Mouse (Mus musculus): ENCODE measurements around the gene Dusp15.

Dusp15 gene

GRCm38 (mm10) chr2:152931456-152932160, 19.9 kb downstream of the Dusp15 start:
- DNase-seq (ENCODE audit: inconsistent age in 2 of 2, low spot score in 1 of 2) = no peak

GRCm38 (mm10) chr2:152930276-152930675, 21.2 kb downstream of the Dusp15 start:
- DNase-seq (ENCODE audit: inconsistent age in 2 of 2, low spot score in 1 of 2) = peak in 1 of 2 experiments; percentile 54

GRCm38 (mm10) chr2:152928988-152929370, 22.5 kb downstream of the Dusp15 start:
- DNase-seq (ENCODE audit: inconsistent age in 2 of 2, low spot score in 1 of 2) = peak in 1 of 2 experiments; percentile 53

GRCm38 (mm10) chr2:152928219-152928987, 23.1 kb downstream of the Dusp15 start:
- DNase-seq (ENCODE audit: inconsistent age in 2 of 2, low spot score in 1 of 2) = peak in 1 of 2 experiments; percentile 49

- peak; percentile 73 to 79 for DNase-seq (ENCODE audit: inconsistent age in 2 of 2, low spot score in 1 of 2)
Observed at GRCm38 (mm10) chr2:152927371-152927770, 24.1 kb downstream of the Dusp15 start.

- no peak for DNase-seq (ENCODE audit: inconsistent age in 2 of 2, low spot score in 1 of 2)
Observed at GRCm38 (mm10) chr2:152926896-152927295, 24.6 kb downstream of the Dusp15 start.

- DNase-seq (ENCODE audit: inconsistent age in 2 of 2, low spot score in 1 of 2) = peak; percentile 88 to 94
Observed at GRCm38 (mm10) chr2:152925189-152925872, 26.2 kb downstream of the Dusp15 start.

- no peak for DNase-seq (ENCODE audit: inconsistent age in 2 of 2, low spot score in 1 of 2)
Observed at GRCm38 (mm10) chr2:152924543-152924942, 27.0 kb downstream of the Dusp15 start.

GRCm38 (mm10) chr2:152924128-152924527, 27.4 kb downstream of the Dusp15 start:
- DNase-seq (ENCODE audit: inconsistent age in 2 of 2, low spot score in 1 of 2) = no peak

GRCm38 (mm10) chr2:152923621-152924020, 27.9 kb downstream of the Dusp15 start:
- no peak for DNase-seq (ENCODE audit: inconsistent age in 2 of 2, low spot score in 1 of 2)

- DNase-seq (ENCODE audit: inconsistent age in 2 of 2, low spot score in 1 of 2) = no peak
Observed at GRCm38 (mm10) chr2:152922376-152922775, 29.1 kb downstream of the Dusp15 start.

- DNase-seq (ENCODE audit: inconsistent age in 2 of 2, low spot score in 1 of 2) = peak in 1 of 2 experiments; percentile 19
Observed at GRCm38 (mm10) chr2:152917671-152918070, 33.8 kb downstream of the Dusp15 start.

- no peak for DNase-seq (ENCODE audit: inconsistent age in 2 of 2, low spot score in 1 of 2)
Observed at GRCm38 (mm10) chr2:152916111-152916510, 35.4 kb downstream of the Dusp15 start.

- DNase-seq (ENCODE audit: inconsistent age in 2 of 2, low spot score in 1 of 2) = peak in 1 of 2 experiments; percentile 15
Observed at GRCm38 (mm10) chr2:152915453-152915852, 36.0 kb downstream of the Dusp15 start.

GRCm38 (mm10) chr2:152914310-152915120, 37.0 kb downstream of the Dusp15 start:
- DNase-seq (ENCODE audit: inconsistent age in 2 of 2, low spot score in 1 of 2) = peak; percentile 94 to 98

GRCm38 (mm10) chr2:152913471-152913870, 38.0 kb downstream of the Dusp15 start:
- DNase-seq (ENCODE audit: inconsistent age in 2 of 2, low spot score in 1 of 2) = peak in 1 of 2 experiments; percentile 42

- no peak for DNase-seq (ENCODE audit: inconsistent age in 2 of 2, low spot score in 1 of 2)
Observed at GRCm38 (mm10) chr2:152911432-152911831, 40.1 kb downstream of the Dusp15 start.

- DNase-seq (ENCODE audit: inconsistent age in 2 of 2, low spot score in 1 of 2) = peak in 1 of 2 experiments; percentile 18
Observed at GRCm38 (mm10) chr2:152911031-152911430, 40.5 kb downstream of the Dusp15 start, which contains the start of gene Mylk2. Gene Mylk2 (plus strand): TSS chr2:152911352.

GRCm38 (mm10) chr2:152909848-152910247, 41.6 kb downstream of the Dusp15 start:
- DNase-seq (ENCODE audit: inconsistent age in 2 of 2, low spot score in 1 of 2) = no peak

GRCm38 (mm10) chr2:152907114-152907943, 44.2 kb downstream of the Dusp15 start:
- DNase-seq (ENCODE audit: inconsistent age in 2 of 2, low spot score in 1 of 2) = peak in 1 of 2 experiments; percentile 19

All from adrenal gland, adult (tissue).